Mouse (Mus musculus): ENCODE data around the gene Mpi.

Mpi gene

DNA sequence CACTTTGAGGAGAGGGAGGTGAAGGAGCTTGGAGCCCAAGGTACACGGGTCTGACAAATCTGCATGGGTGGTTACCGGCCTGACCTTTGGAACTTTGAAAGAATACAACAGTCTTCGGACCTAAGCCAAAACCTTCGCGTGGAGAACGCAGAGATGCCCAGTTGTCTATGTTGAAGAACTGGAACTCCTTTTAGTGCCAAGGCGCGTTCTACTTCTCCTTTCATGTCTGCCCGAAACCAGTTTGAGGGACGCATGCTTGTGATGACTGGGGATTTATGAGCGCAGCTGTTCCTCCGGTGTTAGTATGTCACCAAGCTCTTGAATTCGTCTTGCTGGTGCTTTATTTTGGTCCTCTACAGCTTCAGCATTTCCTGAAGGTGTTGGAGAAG is 9.1 kb upstream of the Mpi start:
- DNase-seq (ENCODE audit: low spot score in 2 of 2) = peak in 1 of 2 experiments; percentile 26

DNA sequence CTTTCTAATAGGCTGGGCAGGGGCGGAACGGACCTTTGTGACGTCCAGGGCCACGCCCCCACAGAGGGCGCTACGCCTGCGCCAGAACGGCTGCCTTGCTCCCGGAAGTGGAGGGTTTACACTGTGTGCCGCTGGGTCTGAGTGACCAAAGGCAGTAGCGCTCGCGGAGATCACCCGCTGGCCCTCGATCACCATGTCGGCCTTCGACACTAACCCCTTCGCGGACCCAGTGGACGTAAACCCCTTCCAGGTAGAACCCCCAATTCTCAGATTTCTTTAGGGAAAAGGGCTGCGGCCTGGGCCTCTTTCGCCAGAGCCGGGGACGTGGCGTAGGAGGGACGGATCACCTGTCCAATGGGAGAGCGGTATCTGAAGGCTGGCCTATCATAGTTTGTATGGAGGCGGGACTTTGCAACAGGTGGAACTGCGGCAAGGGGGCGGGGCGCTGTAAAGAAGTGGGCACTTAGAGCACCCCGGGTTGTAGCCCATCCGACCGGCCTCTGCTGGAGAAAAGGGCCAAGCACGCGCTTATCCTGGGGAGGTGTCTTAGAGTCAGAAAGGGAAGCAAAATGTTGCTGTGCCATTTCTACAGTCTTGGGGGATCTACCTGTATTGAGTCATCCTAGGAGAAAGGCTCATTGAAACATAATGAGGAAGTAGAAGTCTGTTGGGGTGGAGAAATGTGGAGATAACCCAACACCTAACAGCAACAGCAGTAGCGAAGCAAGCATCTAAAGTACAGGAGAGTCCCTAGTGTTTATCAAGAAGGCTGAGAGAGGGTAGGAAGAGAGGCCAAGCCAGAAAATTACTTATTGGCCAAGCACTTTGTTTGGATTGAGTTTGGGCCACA is 8.5 kb upstream of the Mpi start, which contains the start of gene Scamp2:
Scamp2 (plus strand) TSS at position 83 of the 850 bp plus-strand sequence.
- DNase-seq (ENCODE audit: low spot score in 2 of 2) = peak; percentile 82 to 86

DNA sequence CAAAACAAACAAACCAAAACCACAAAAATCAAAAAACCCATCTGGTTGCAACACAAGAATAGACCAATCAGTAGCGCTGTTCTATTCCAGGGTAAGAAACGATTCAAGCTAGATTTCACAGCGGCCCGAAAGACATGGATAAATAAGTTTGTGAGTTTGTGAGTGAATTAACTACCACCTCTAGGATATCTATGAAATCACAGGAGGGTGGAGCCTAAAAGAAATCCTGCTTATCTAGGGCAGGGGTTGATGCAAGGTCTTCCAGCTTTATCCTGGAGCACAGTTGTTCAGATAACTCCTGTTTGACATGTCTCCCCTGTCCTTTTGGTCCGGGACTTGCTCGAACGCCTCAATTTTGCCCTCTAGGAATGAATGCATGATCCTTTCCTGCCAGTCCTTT is 7.7 kb upstream of the Mpi start:
- no peak for DNase-seq (ENCODE audit: low spot score in 2 of 2)

DNA sequence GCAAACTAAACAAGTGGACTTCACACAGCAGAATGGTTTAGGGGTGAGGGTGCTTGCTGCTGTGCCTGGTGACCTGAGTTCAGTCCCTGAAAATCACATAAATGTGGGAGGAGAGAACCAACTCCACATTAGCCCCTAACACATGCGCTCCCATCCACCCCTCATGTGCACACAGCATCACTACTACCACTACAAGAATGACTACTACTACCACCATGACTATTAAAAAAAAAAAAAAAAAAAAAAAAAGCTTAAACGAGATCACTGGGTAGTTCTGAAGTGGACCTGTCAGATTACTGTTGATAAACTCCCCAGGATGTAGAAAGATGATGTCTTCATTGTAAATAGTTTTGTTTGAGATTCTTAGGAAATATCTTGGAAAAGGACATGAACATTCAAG is 7.0 kb upstream of the Mpi start:
- no peak for DNase-seq (ENCODE audit: low spot score in 2 of 2)

DNA sequence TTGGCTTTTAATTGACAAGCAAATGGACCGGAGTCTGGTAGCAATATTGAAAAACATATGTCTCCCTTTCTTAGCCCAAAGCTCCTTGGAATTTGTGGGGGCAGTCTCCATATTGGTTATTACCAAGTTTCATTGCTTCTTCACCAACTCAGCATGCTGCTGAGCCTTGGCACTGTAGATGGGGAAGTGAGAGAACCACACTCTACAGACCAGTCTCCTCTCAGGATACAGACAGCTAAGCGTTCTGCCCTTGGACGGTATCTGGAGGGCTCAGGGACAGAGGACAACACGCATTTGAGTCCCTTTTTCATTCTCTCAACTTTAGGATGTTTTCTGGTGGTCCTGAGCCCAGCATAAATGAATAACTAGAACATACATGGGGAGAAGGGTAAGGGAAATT is 6.1 kb upstream of the Mpi start:
- no peak for DNase-seq (ENCODE audit: low spot score in 2 of 2)

DNA sequence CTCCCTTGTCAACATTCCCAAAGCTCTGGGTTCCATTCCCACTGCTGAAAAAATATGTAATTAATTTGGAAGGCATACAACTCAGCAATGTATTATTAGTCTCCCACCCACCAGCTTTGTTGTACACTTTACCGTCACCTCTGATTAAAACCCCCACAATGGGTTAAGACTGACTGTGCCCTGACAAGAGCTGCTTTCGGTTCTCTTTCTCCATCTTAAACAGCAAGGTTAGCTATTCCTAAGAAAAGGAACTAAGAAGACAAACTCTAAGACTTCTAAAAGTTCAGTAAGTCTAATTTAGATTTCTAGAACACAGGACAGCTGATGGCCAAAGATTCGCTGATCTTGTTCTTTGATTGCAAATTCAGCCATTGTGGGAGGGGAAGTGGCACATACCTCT is 4.7 kb upstream of the Mpi start:
- DNase-seq (ENCODE audit: low spot score in 2 of 2) = no peak

DNA sequence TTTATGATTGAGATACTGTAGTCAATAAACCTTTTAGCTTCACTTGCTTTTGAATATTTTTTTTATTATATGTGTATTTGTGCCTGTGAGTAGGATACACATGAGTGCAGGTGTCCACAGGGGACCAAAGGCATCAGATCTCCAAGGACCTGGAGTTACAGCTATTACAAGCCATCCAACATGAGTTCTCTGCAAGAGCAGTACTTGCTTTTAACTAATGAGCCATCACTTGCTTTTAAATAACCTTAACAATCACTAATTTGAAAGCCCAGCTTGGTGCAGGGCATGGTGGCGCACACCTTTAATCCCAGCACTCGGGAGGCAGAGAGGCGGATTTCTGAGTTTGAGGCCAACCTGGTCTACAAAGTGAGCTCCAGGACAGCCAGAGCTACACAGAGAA is 2.2 kb upstream of the Mpi start:
- DNase-seq (ENCODE audit: low spot score in 2 of 2) = no peak

DNA sequence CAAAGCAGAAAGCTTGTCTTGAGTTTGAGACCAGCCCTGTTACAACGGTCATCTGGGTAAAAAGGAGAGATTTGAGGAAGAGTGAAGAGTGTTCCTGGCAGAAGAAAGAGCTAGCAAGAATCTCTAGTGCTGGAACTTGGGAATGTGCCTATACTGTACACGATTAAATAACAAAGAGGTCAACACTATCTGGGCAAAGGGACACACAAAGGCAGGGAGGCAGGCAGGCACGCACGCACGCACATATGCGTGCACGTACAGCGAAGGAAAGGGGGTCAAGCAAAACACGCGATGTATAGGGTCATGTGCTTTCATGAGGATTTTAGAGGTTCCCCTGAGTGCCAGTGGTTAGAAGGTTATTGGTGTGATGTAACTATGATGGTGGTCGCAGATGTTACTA is 556 bp upstream of the Mpi start:
- no peak for DNase-seq (ENCODE audit: low spot score in 2 of 2)

DNA sequence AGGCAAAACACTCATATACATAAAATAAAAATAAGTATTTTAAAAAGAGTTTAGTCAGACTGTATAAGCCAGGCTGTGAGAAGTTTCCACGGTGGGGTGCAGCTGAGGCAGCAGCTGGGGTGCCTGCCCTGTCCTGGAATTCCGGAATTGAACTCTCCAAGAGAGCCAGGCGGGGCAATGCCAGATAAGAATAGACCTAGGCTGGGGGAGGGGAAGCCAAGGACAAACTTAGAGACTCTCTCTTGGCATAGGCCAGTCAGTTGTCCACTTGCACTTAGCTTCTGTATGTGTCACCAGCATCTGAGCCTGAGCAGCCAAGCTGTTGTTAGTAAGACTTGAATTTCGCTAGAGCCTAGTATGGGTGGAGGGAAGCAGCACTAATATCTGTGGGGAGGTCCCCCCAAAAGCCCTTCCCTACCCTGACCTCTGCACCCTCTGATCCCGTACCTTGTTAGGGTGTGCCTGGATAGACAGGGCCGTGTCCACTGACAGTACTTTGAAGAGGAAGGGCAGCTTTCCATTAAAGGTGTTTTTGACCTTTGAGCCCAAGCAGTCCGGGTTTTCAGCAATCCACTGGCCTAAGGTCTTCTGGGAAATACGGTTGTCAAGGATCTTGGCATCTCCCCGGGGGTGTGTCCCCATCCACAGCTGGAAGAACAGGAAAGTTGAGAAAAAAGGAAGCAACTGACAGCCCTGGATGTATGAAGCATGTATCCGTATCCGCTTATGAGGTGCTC is 2.3 kb downstream of the Mpi start:
- no peak for DNase-seq (ENCODE audit: low spot score in 2 of 2)

DNA sequence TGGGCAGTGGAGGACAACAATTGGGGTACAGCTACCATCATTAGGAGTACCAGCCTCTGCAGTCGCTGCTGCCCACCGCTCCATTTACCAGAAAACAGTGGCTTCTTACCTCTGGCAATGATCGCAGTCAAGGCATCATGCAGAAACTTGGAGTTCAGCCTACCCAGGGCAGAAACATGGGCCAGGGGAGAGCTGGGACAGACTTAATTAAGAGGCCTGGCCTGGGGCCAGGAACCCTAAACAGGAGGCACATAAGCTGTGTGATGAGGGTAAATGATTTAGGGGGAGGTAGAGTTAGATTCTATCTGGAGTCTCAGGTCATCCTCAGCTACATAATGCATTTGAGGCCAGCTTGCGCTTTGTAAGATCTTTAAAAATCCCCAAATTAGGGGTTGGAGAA is 3.4 kb downstream of the Mpi start:
- DNase-seq (ENCODE audit: low spot score in 2 of 2) = no peak

DNA sequence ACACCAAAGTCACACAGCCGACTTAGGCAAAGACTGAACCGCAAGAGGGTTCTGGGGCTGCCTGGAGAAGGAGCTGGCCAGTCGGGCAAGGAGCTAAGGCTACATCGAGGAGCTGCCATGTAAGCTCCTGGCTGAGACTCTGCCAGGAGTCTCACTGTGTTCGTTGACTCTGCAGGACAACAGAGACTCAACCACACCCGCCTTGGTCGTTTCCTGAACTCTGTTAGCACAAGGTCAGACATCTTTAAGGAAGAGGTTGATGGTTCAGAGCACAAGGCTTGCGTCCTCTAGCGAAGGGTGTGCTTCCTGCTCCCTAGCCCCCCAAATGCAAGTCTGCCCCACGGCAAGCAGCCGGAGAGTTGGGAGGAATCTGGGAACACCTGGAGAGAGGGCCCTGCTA is 4.7 kb downstream of the Mpi start:
- DNase-seq (ENCODE audit: low spot score in 2 of 2) = no peak

DNA sequence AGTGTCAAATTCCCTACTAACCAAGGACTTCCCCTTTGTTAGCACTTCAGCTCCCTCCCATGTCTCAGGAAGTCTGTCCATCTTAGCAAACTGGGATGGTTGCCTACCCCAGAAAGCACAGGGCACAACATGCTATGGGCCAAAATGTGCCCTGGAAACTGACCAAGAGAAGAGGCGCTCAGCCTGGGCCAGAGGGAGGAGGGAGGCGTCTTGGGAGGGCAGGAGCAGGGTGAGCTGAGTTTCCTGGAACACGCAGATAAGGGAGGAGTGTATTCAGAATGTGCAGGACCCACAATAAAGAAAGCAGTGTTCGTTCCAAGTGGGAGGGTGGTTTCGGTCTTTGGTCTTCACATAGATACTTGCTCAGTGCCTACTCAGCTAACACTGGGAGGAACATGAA is 5.3 kb downstream of the Mpi start:
- DNase-seq (ENCODE audit: low spot score in 2 of 2) = no peak

DNA sequence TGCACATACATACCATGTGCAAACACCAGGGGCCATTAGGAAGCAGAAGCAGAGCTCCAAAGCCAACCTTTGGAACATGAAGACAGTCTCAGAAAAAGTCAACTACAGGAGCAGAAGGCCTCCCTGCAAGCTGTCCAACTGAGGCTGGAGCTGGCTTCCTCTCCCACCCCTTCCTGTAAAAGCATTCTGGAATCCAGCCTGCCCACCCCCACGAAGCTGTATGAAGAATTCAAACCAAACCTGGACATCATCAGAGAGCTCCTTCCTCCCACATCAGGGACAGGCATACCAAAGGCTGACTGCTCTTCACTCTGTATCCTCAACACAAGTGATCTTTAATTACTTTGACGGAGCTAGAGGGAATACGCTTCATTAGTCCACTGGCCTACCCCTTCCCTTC is 8.6 kb downstream of the Mpi start:
- DNase-seq (ENCODE audit: low spot score in 2 of 2) = no peak

DNA sequence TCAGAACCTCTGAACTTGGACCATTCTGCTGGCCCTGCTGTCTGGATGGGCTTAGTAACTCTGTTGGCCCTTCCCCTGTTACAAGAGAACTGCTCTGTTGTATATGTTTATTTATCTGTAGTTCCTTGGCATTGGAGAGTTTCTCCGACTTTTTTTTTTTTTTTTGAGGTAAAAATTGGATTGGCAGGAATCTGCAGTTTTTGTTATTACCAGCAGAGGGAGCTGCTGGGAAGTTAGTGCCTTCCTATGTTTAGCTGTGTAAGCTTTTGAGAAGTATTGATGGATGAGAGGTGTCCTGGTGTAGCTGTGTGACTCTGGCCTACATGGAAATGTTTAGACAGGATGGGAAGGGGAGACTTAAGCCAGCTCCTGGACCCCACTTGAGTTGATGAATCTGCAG is 11.3 kb downstream of the Mpi start:
- peak in 1 of 2 experiments; percentile 31 for DNase-seq (ENCODE audit: low spot score in 2 of 2)

DNA sequence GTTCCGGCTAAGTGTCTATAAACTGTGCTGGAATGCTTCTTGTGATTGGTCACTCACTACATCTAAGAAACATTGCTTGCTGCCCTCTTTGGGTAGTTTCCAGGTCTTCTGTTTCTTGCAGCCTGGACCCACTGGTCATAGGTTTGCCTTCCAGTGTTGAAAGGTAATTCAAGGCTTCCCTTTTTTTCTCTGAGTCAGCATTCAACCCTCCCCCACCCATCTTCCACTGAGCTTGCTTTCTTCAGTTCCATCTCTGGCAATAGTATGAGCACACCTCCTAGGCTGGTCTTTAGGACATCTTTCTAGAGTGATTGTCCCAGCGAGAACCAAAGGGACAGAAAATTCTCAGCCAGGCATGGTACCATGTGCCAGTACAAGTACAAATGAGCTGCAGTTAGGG is 13.0 kb downstream of the Mpi start:
- no peak for DNase-seq (ENCODE audit: low spot score in 2 of 2)

DNA sequence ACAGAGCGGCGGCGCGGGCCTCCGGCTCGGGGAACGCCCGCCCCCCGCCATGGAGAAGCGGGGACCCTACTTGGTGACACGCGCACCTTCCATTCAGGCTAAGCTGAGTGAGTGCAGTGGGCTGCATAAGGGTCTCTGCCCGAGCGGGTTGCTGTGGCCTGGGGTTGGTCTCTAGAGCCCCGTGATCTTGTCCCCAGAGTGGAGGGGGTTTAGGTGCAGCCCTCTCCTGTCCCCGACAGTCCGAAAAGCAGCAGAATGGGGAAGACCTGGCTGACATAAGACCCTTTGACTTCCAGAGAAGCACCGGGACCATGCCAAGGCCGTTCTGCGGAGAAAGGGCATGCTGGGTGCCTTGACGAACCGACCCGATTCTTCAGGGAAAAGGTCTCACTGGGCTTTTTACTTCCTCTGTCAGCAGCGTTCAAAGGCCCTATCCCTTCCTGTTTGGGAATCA is 14.8 kb downstream of the Mpi start:
- no peak for DNase-seq (ENCODE audit: low spot score in 2 of 2)

DNA sequence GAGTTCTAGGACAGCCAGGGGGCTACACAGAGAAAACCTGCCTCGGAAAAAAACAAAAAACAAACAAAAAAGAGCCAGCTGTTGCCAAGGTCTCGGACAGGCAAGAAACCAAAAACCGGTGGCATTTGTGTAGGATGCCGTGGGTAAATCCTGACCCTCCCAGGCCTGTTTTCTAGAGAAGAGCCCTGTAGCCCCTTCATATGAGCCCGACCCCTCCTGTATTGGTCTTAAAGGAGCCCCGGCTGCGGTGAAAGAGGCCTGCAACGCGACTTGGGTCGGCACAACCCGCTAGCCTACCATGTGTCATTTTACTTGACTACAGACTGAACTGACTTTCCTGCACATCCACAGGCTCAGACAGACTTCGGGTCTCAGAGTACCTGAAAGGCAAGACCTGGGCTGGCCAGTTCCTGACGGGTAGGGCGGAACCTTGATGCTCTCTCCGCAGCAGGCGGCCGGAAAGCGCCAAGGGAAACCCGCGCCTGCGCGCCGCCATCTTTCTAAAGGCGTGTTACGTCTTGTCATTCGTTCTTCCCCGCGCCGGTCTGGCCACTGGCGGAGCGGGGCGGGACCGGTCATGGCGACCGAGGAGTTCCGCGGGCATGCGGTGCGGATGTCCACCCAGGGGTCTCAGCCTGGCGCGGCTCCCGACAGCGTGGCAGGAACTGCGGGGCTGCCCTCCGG is 15.4 kb downstream of the Mpi start, which contains the start of gene Fam219b:
Fam219b (plus strand) TSS at position 485 of the 684 bp plus-strand sequence.
- DNase-seq (ENCODE audit: low spot score in 2 of 2) = peak; percentile 80 to 87

DNA sequence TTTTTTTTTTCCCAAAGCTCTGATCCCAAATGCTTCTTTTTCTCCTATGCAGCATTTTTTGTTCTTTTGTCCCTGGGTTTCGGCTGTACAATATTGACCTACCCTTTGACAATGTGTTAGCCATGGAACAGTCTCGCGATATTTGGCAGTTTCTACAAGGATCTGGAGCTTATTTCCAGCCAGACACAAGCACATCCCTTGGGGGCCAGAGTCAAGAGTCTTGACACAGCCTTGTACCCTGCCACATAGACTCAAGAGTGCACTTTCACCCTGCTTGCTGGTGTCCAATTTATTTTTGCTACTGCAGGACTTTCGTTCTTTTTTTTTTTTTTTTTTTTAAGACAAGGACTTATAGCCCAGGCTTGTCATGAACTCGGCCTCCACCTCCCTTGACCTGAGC is 16.2 kb downstream of the Mpi start:
- DNase-seq (ENCODE audit: low spot score in 2 of 2) = no peak

DNA sequence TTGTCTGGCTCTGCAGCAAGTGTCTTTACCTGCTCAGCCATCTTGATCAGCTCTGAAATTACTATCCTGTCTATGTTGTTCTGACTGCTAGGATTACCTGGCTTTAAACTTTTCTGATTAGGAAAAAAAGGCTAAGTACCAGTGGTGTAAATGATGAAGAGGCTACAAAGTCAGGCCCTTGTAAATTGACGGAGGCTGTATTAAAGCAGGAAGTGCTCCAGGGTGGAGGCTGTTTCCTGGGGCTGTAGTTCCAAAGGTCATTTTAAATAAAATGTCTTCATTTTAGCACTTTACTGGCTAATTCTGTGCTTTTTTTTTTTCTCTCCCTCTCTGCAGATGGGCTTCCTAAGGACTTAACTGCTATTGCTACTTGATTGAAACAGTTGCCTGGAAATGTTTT is 20.6 kb downstream of the Mpi start:
- no peak for DNase-seq (ENCODE audit: low spot score in 2 of 2)

DNA sequence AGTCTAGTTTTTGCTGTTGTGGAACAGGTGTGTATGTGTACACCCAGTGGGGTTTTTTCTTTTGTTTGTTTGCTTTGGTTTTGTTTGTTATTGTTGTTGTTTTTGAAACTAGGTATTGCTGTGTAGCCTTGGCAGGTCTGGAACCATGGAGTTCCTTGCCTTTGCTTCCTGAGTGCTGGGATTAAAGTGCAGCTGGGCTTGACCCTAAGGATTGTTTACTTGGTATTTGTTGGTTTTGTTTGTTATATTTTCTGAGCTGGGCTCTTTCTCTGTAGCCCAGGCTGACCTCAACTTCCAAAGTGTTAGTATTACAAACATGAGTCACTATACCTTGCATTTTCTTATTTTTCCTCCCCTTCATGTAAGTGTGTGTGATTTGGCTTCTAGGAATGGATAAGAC is 26.1 kb downstream of the Mpi start:
- no peak for DNase-seq (ENCODE audit: low spot score in 2 of 2)

DNA sequence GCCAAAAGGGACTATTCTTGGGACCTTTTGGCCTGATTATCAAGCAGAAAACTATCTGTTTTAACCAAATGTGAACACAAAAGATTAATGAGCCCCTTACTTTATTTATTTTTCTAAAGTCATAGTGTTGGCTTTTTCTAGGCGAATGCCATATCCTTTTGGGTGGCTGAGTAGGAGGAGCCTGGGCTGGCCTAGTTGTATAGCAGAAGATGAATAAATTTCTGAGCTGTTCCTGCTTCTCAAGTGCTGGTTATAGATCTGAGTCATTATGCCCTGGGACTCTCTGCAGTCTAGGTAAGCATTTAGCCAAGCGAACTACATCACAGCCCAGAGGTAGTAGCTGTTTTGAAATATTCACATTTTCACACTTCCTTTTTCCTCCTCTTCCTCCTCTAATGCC is 27.0 kb downstream of the Mpi start:
- no peak for DNase-seq (ENCODE audit: low spot score in 2 of 2)

DNA sequence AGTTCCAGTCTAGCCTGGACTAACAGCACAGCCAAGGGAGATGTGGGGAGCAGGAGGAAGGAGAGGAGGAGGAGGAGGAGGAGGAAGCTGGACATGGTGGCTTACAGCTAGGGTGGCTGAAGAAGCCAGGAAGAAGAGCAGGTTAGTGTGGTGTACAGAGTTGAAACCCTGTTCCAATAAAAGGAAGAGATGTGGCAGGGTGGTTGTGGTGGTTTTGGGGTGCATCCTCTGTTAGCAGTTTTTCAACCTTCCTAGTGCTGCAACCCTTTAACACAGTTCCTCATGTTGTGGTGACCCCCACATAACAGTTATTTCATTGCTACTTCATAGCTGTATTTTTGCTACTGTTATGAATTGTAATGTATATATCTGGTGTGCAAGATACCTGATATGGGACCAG is 28.1 kb downstream of the Mpi start:
- no peak for DNase-seq (ENCODE audit: low spot score in 2 of 2)

DNA sequence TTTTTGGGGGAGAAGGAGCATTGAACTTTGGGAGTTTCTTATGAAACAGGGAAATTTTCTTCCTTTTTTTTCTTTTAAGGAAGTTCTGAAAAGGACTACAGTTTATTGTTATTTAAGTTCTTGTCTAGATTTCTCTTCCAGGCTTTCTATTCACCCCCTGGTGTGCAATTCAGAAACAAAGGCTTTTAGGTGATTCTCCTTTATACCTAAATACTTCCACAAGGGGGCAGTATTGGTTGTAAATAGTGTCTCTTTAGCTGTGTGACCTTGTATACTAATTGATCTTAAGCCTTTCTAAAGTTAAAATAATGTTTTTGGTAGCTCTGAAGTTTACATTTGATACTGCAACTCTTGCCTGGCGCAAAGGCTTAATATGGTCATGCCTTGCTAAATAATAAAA is 28.8 kb downstream of the Mpi start:
- DNase-seq (ENCODE audit: low spot score in 2 of 2) = no peak

Measured in spleen, postnatal 14 days (tissue).